Mouse (Mus musculus): ENCODE results near the gene Nin.
"Not testable (repeated sequence)": the region's sequence is repeated elsewhere in the genome, so short reads cannot be mapped to it uniquely, and the experiment has no call there.

The Nin gene

DNA sequence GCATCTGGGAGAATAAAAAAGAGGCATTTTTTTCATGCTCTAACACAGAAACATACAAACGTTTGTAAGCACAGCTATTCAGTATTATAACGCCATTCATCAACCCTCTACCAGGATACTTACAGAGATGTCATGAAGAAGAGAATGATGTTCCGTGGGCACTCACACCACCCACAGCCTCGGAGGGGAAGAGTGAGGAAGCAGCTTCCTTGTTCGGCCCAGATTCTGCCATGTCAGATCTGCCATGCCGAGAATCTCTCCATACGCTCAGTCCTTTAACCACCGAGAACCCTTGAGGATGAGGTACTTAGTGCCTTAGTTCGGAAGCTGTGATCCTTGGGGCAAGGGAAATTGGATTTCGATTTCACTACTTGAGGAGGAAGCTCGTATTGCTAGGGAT, at the start of gene Nin:
Gene Nin, minus strand, starts transcription at position 367 of the 400 bp plus-strand sequence.
- ATAC-seq (ENCODE audit: insufficient number of reproducible peaks, low FRiP score, low TSS enrichment): no peak

DNA sequence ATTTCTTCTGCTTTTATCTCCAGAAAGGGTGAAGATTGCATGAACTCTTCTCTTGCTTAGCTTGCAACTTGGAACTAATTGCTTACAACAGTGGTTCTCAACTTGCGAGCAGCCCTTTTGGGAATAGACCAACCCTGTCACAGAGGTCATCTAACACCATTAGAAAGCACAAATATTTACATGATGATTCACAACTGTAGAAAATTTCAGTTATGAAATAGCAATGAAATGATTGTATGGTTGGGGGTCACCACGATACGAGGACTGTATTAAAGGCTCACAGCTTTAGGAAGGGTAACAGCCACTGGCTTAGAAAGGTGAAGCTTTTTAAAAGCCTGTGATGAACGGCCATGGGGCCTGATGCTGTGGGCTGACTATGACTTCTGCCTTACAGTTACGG, 47.5 kb upstream of the Nin start:
- ATAC-seq (ENCODE audit: insufficient number of reproducible peaks, low FRiP score, low TSS enrichment): no peak

DNA sequence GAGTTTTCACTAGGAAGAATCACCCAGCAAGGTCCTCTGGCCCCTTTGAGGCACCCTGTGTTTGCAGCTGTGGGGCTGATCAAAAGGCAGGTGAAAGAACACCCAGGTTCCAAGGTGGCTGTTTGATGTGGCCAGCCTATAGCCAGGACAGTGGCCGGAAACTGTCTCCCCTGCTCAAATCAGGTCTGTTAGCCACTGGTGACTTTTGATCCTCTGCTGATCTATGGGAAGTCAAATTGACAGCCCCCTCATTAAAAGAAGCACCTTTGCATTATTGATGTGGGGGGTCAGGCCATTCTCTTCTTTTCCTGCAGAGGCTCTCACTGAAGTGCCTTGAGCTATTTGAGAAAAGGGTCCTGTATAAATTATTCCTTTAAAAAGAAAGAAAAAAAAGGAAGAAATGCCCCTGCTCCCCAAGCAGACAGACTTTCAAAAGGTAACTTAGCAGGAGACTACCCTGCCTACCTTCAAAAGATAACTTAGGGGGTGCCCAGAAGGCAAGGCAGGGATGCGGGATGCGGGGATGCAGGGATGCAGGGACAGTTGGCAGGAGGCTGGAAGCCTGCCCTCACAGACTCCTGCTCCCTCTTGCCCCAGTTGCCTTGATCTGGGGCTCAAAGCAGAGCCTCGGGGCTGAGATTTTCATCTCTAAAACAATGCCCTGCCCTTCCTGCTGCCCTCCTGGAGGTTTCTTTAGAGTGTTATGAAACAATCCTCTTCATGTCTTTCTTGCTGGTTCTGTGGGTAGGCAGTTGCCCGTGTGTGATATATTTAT, 44.0 kb upstream of the Nin start:
- ATAC-seq (ENCODE audit: insufficient number of reproducible peaks, low FRiP score, low TSS enrichment): 0 out of 2 replicates have a peak, but pooled peaks have one; percentile 31

GRCm38 (mm10) chr12:70156222-70156621, 42.7 kb upstream of the Nin start:
- no peak for ATAC-seq (ENCODE audit: insufficient number of reproducible peaks, low FRiP score, low TSS enrichment)

DNA sequence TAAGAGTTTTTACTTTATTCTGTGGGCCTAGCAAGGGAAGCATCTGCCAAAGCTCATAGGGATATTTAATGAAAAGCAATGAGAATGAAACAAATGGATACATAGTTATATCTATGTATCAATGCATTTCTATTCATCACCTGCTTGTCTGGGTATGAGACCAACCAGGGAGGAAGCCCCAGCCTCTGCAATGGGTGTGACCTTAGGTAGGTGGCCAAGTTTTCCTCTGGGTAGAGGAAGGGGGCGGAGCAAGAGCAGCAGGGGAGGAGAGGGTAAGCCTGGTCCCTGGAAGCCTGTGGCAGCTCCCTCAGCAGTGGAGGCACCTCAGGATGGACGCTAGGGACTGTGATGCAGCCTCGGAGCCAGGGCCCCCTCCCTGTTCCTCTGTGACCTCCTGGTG, 40.3 kb upstream of the Nin start, which contains the start of gene Abhd12b:
Gene Abhd12b, plus strand, starts transcription at position 301 of the 400 bp plus-strand sequence.
- ATAC-seq (ENCODE audit: insufficient number of reproducible peaks, low FRiP score, low TSS enrichment): no peak

DNA sequence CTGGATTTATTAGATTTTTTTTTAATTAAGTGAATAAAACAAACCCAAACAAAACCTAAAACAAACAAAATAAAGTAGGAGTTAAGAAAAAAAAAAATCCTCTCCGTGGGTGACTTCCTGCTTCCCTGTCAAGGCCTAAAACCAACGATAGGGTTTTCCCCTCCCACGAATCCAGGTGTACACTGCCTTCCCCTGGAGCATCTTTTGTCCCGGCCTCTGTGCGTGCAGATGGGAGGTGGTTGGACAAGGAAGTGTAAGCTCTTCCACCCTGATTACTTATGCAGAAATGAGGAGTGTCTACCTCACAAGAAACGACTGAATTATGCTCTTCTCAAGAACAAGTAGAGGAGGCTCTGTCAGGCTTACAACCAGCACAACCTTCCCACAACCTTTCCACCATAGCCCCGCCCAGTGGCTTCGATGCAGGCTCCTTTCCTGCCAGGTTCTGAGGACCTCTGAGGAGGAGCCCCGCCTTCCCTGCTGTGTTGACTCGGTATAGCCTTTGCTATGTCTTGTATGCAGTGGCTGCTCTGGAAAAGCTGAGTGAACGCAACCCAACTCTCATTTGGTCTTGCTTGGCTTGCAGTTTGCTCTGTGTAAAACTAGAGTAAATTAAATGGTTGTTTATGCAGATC, 35.2 kb upstream of the Nin start:
- no peak for ATAC-seq (ENCODE audit: insufficient number of reproducible peaks, low FRiP score, low TSS enrichment)

DNA sequence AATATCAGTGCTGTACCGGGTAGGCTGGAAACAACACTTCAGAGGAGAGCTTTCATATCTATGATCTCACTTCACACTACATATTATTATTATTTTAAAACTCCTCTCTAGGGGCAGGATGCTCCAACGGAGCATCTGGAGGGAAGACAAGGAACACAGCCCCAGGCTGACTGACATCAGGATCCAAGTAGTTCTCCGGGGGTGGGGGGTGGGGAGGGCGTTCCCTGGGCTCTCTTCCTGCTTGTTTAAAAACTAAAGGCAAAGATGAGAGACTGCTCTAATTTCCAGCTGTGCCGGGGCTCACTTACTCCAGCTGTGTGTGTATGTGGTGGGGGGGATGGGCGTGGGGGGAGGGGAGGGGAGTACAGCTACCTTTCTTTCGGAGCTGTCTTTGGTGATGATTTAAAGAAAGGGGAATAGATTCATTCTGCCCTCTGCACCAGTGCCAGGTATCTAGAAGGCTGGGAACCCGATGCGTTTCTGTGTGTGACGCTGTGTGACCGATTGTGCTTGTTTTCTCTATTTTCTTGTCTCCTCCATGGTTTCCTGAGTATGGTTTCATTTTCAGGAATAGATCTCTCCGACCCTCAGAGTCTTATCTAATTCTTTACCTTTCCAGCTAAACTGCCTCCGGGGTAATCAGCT, 34.6 kb upstream of the Nin start:
- ATAC-seq (ENCODE audit: insufficient number of reproducible peaks, low FRiP score, low TSS enrichment): no peak

DNA sequence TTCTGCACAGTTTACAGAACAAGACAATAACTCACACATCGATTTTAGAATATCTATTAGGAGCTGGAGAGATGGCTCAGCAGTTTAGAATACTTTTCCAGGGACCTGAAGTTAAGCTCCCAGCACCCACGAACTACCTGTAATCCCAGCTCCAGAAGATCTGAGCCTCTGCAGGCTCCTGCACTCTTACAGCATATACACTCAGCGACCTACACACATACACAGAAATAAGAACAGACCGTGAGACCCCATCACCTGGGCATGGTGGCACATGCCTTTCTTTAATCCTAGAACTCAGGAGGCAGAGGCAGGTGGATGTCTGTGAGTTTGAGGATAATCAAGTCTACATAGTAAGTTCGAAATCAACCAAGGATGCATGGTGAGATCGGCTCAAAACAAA, 32.1 kb upstream of the Nin start:
- no peak for ATAC-seq (ENCODE audit: insufficient number of reproducible peaks, low FRiP score, low TSS enrichment)

DNA sequence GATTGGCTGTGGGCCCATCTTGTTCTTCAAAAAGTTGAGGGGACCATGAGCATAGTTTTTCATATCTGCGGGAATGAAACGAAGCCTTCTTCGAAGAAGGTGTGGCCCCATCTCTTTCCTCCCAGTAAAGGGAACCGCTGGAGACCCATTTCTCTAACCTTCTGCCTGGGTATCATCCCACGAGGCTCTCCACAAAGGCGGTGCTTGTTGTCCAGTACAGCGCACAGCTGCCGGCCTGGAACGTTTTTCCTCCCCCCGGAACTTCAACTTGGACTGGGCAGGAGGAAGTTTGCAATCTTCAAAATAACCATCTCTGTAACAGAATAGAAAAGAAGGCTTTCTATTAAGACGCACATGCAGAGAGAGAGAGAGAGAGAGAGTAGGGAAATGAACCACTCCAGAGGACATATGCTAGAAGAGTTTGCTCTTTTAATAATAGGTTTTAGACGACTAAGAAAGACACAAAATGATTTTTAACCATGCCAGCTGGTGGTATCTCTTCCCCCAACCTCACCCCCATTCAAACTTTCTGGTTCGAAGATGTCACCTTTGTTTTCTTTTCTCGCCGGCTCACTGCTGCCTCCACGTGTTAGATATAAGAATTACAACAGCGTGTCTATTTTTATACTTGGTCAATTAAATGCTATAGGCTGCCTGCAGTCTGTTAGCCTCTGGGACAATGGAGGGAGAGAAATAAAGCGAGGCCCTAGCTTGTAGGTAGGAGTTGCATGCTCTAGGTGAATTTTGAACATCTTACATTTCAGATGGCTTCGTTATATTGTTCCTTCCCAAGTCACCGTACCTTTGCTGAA, 31.3 kb upstream of the Nin start:
- 0 out of 2 replicates have a peak, but pooled peaks have one; percentile 61 for ATAC-seq (ENCODE audit: insufficient number of reproducible peaks, low FRiP score, low TSS enrichment)

- not testable (repeated sequence) for ATAC-seq (ENCODE audit: insufficient number of reproducible peaks, low FRiP score, low TSS enrichment)
These were observed 30.6 kb upstream of the Nin start for GRCm38 (mm10) chr12:70144106-70144587.

DNA sequence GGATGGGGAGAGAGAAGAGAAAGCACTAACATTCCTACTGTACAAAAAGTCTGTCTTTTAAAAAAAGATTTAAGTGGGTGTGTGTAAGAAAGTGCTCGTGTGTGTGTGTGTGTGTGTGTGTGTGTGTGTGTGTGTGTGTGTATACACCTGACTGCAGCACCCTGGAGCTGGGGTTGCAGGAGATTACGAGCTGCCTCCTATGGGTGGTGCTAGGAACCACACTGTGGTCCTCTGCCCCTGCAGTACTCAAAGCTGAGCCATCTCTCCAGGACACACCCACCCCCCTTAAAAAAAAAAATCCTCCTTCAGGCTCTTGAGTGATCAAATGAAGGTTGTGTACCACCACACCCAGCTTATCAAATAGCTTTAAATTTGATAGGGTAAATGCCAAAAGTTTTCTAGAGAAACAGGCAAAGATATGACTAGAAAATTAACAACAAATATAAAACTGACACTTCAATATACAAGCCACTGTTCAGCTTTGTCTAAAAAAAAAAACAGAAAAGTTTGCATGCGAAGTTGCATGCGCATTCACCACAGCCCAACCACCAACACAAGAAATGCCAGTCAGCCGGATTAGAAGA, 27.6 kb upstream of the Nin start:
- no peak for ATAC-seq (ENCODE audit: insufficient number of reproducible peaks, low FRiP score, low TSS enrichment)

- ATAC-seq (ENCODE audit: insufficient number of reproducible peaks, low FRiP score, low TSS enrichment): no peak
These were observed 27.0 kb upstream of the Nin start for GRCm38 (mm10) chr12:70140542-70140941.

DNA sequence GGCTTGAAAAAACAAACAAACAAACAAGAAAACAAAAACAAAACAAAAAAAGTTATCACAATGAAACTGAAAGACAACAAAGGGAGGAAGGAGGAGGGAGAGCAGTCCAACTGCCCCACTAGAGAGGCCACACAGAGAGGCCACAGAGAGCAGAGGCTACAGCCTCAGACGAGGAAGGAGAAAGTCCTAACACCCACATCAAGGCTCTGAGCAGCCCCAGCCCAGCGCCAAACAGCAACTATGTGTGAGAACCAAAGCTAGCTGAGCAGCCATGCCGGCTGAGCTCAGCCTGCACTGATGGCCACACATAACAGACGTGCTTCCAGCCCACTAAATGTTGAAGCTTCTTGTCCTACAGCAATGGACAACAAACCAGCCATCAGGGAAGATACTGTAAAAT, 26.4 kb upstream of the Nin start:
- ATAC-seq (ENCODE audit: insufficient number of reproducible peaks, low FRiP score, low TSS enrichment): no peak

DNA sequence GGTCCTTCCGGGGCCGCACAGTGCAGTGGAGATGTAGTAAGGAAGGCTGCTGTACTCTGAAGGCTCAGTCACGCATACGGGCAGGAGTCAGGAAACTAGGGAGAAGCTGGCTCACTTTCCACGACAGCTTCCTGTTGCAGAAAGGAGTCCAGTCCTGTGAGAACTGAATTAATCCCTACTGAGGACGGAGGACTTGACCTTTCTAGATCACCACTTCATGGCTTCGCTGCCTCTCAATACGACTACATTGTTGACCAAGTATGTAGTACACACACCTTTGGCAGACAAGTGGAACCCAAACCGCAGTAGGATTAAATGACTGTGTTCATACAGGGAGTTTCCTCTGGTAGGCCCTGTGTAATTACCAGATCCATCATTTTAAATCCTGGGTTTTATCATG, 24.1 kb upstream of the Nin start:
- no peak for ATAC-seq (ENCODE audit: insufficient number of reproducible peaks, low FRiP score, low TSS enrichment)

- ATAC-seq (ENCODE audit: insufficient number of reproducible peaks, low FRiP score, low TSS enrichment): no peak
These were observed 23.6 kb upstream of the Nin start for GRCm38 (mm10) chr12:70137095-70137494.

DNA sequence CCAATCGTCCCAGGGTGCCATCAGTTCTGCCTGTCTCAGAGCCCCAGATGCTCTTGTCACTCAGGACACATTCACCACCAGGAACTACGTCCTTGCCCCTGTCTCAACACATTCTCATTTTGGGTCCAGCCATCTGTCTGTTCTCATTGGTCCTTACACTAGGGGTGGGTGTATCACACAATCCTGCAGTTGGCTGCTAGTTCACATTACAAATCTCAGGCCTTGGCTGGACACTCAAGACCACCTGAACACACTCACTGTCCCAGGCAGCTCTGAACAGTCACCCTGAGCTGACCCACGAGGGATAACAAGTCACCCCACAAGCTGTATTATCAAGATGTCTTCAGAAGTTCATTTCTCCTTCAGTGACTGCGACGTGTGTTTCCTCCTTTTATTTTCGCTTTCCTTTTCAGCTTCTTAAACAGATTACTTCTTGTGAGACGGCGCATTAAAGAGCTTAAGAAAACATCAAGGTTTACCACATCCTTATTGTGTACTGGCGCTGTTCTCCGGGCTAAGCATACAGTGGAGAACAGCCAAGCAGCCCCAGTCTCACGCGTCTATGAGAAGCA, 22.8 kb upstream of the Nin start:
- ATAC-seq (ENCODE audit: insufficient number of reproducible peaks, low FRiP score, low TSS enrichment): no peak

DNA sequence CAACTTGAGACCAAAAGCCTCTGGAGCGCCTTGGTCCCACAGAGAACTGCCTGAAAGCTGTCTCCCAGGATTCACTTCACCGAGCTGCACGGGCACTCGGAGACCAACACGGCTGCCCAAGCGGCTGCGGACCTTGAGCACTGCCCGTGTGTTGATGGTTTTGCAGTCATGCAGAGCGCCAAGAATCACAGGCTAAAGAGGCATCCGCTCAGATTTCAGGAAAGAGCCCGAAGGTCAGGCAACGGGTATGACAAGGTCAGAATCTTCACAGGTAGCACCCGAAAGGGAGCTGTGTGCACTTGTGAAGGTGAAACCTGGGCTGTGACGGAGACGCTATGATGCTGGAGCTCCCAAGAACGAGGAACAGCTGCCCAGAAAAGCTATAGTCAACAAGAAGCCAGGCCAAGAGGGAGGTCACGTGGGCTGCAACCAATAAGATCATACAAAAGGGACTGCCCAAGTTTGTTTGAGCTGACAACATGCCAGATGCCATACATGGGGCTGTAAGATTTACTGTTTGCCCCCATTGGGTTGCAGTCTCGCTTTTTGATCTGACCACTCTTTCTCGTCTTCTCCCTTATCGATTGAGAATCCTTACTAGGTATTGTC, 21.2 kb upstream of the Nin start:
- ATAC-seq (ENCODE audit: insufficient number of reproducible peaks, low FRiP score, low TSS enrichment): no peak

DNA sequence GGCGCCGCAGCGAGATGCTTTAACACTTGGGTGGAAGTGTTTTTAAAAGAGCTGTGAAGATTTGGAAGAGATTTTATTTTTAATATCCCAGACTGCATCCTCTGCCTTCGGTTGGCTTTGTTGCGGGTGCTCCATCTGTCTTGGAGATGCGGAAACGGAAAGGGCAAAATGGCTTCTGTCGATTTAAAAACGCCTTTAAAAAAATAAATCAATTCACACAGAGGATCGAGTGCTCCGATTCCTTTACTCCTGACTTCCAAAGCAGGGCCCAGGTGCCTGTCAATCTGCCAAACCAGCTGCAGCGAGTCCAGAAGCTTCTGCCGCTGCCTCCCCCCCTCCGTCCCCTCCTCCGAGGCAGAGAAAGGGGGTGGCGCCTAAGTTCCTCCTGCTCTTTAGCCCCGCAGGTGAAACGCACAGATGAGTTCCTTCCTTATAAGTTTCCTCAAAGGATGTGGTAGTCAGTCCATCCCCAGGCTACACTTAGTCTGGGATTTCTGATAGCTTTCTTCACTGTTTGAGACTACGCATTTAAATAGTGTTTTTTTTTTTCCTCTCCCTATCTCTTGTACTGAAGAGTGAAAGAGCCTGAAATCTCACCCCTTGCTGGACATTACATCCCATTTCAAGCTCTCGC, 17.6 kb upstream of the Nin start:
- peak; percentile 45; the same call in 1 of the 2 replicates for ATAC-seq (ENCODE audit: insufficient number of reproducible peaks, low FRiP score, low TSS enrichment)

GRCm38 (mm10) chr12:70129105-70129504, 15.6 kb upstream of the Nin start:
- ATAC-seq (ENCODE audit: insufficient number of reproducible peaks, low FRiP score, low TSS enrichment): no peak
